Mouse (Mus musculus): ENCODE data around the gene Lrrc74b. TPM values are rescaled to one million over a fixed set of nuclear protein-coding genes. Genes with fewer than 3 reads are reported as not detected.
"Not testable (repeated sequence)": the region's sequence is repeated elsewhere in the genome, so short reads cannot be mapped to it uniquely, and the experiment has no call there.

The Lrrc74b gene
- polyA plus RNA-seq, 1 experiment, result 0.91 TPM

DNA sequence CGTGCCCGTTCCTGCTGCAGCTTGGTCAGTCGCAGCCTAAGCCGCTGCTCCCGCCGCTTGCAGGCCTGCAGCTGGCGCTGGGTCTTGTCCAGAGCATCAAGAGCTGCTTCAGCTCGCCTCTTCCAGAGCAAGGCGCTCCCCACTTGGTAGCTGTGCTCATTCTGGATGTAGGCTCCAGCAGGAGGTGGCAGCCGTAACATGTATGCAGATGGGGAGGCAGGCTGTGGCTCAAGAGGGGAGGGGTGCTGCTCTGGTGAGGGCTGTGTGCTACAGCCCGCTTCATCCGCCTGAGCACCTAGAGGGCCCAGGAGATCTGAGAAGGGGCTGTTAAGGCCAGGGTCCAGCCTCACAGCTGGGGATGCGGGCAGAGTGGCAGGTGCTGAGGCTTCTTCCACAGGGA, 32.8 kb downstream of the Lrrc74b start:
- H3K4me1 ChIP-seq (ENCODE audit: control insufficient read depth, insufficient read depth, insufficient read length, low read length), result peaks cover 8% of the 10 kb centered on the region; the same call in 1 of the 2 replicates
- no peak overlapping the region for H3K4me3 ChIP-seq (ENCODE audit: insufficient read depth, low read depth, low read length)
- no peak overlapping the region for H3K27ac ChIP-seq (replicated peaks; ENCODE audit: low read depth, low read length)

DNA sequence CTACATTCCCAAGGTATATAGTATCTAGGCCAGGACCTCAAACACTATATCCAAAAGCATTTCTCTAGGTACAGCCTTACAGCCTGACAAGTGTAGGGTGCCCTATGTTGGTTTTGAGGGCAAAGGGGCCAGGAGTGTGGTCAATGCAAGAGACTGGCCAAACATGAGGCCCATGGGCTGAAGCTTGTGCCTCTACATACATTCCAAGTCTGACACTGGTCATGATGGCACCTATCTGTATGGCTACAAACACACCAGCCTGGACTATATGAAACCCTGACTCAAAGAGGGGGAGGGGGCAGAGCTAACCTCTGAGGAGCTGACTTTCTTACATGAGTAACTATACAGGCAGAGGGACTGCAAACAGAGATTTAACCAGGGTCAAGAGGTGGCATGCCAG, 33.4 kb downstream of the Lrrc74b start:
- no peak overlapping the region for H3K4me3 ChIP-seq (ENCODE audit: insufficient read depth, low read depth, low read length)
- no peak overlapping the region for H3K27ac ChIP-seq (replicated peaks; ENCODE audit: low read depth, low read length)
- H3K4me1 ChIP-seq (ENCODE audit: control insufficient read depth, insufficient read depth, insufficient read length, low read length), result peaks cover 8% of the 10 kb centered on the region; the same call in 1 of the 2 replicates

GRCm38 (mm10) chr16:17526223-17526622, 34.8 kb downstream of the Lrrc74b start:
- H3K4me1 ChIP-seq (ENCODE audit: control insufficient read depth, insufficient read depth, insufficient read length, low read length), result peaks cover 3% of the 10 kb centered on the region; the same call in 1 of the 2 replicates
- no peak overlapping the region for H3K27ac ChIP-seq (replicated peaks; ENCODE audit: low read depth, low read length)
- no peak overlapping the region for H3K4me3 ChIP-seq (ENCODE audit: insufficient read depth, low read depth, low read length)

DNA sequence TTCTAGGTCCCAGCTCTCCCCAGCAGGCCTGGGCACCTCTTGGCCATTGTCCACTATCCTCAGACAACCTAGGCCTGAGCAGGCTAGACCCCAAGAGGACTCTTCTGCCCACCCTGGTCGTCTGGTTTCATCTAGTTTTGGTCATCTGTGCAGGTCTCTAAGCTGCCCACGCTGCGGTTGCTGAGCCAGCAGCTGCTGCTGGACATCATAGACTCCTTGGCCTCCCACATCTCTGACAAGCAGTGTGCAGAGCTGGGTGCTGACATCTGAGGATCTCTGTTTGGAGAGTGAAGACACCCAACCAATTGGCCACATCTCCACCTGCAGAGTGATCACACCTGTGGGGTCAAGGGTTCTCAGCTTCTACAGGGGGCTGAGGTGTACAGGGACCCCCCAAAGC, 35.5 kb downstream of the Lrrc74b start:
- H3K4me3 ChIP-seq (ENCODE audit: insufficient read depth, low read depth, low read length), result no peak overlapping the region
- no peak overlapping the region for H3K27ac ChIP-seq (replicated peaks; ENCODE audit: low read depth, low read length)
- H3K4me1 ChIP-seq (ENCODE audit: control insufficient read depth, insufficient read depth, insufficient read length, low read length), result peaks cover 3% of the 10 kb centered on the region; the same call in 1 of the 2 replicates

DNA sequence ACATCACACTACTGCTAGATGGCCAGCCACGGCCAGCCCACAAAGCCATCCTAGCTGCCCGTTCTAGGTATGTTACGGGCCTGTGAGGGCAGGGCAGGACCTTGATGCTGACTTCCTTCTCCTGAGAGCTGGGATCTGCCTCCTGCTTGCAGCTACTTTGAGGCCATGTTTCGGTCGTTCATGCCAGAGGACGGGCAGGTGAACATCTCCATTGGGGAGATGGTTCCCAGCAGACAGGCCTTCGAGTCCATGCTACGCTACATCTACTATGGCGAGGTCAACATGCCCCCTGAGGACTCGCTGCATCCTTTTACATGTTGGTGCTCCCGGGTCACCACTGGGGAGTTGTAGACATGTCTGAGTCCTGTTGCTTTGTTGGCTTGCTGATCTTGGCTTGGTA, 36.9 kb downstream of the Lrrc74b start:
- Histone ChIP-seq H3K4me3 (ENCODE audit: insufficient read depth, low read depth, low read length) (no peak overlapping the region), H3K27ac (replicated peaks; ENCODE audit: low read depth, low read length) (no peak overlapping the region), H3K4me1 (ENCODE audit: control insufficient read depth, insufficient read depth, insufficient read length, low read length) (no peaks in the 10 kb centered on the region)

DNA sequence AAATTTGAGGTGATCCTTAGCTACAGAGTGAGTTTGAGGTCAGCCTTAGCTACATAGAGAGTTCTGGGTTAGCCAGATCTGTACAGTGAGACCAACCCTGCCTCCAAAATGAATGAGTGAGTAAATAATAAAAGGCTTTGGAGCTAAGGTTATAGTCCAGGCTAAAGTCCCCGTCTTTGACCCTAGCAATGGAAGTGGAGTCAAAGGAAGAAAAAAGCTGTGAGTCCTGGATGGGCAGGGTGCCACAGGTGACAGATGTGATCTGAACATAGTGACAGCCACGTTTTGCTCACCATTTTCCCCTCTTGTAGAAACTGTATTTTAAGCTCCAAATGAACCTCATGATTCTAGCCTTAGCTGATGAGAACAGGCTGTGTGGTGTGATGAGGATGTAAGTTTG, 42.1 kb downstream of the Lrrc74b start:
- Histone ChIP-seq H3K27ac (replicated peaks; ENCODE audit: low read depth, low read length) (no peak overlapping the region), H3K4me3 (ENCODE audit: insufficient read depth, low read depth, low read length) (no peak overlapping the region), H3K4me1 (ENCODE audit: control insufficient read depth, insufficient read depth, insufficient read length, low read length) (no peaks in the 10 kb centered on the region)

- no peak overlapping the region for H3K4me3 ChIP-seq (ENCODE audit: insufficient read depth, low read depth, low read length)
- H3K27ac ChIP-seq (replicated peaks; ENCODE audit: low read depth, low read length), result no peak overlapping the region
- H3K4me1 ChIP-seq (ENCODE audit: control insufficient read depth, insufficient read depth, insufficient read length, low read length), result peaks cover 8% of the 10 kb centered on the region
Measured at GRCm38 (mm10) chr16:17511431-17511830, 49.6 kb downstream of the Lrrc74b start.

DNA sequence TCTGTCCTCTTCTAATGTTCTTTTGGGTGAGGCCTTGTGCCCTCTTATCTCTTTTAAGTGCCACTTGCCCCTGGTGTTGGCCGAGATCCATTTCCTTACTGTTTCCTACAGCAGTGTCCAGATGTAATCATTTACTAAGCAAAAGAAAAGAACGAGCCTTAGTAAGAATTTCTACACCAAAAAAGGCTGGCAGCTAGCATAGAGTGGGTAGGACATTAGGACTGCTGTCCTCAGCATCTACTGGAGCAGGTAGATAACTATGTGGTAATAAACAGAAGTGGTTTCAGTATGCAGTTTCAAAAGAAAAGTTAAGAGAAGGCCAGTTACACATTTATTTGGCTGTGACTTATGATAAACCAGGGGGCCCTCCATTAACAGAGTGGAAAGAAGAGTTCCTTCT, 50.4 kb downstream of the Lrrc74b start:
- H3K4me3 ChIP-seq (ENCODE audit: insufficient read depth, low read depth, low read length), result no peak overlapping the region
- H3K4me1 ChIP-seq (ENCODE audit: control insufficient read depth, insufficient read depth, insufficient read length, low read length), result peaks cover 8% of the 10 kb centered on the region
- H3K27ac ChIP-seq (replicated peaks; ENCODE audit: low read depth, low read length), result no peak overlapping the region

DNA sequence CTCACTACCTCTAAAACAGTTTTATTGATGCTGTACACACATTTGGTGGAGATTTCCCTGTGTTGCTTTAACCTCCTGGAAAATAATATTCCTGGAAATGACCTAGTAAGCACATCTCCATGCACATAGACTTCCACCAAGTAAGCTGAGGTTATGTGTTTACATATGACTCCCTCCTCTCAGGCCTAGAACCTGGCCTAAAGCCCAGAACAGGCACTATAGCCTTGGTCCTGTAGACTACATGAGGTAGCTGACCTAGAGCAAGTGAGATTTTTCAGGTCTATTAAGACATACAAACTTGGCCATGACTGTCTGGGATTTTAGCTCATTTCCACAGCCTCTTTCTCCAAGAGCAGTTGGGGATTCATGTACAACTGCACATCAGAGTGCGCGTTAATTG, 50.9 kb downstream of the Lrrc74b start:
- Histone ChIP-seq H3K4me3 (ENCODE audit: insufficient read depth, low read depth, low read length) (no peak overlapping the region), H3K27ac (replicated peaks; ENCODE audit: low read depth, low read length) (no peak overlapping the region), H3K4me1 (ENCODE audit: control insufficient read depth, insufficient read depth, insufficient read length, low read length) (peaks cover 8% of the 10 kb centered on the region)

DNA sequence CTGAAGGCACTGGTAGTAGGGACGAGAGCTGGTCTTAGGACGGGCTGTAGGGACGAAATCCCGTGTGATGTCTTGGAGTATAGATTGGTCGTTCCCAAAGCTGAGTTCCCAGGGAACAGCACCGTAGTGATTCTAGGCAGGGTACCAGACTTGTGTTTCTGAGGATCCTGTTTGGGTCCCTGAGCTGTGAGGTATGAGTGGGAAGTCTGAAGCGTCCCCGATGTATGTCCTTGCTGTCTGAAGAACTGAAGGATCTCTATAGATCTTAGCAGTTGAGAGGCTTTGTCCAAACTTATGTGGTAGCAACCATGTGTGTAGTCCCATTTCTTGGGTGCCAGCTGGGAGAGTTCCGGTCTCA, 51.8 kb downstream of the Lrrc74b start:
- Histone ChIP-seq H3K4me3 (ENCODE audit: insufficient read depth, low read depth, low read length) (peak overlapping the region; percentile 82), H3K27ac (replicated peaks; ENCODE audit: low read depth, low read length) (peak overlapping the region; percentile 11; the same call in 1 of the 2 replicates), H3K4me1 (ENCODE audit: control insufficient read depth, insufficient read depth, insufficient read length, low read length) (peaks cover 8% of the 10 kb centered on the region)

DNA sequence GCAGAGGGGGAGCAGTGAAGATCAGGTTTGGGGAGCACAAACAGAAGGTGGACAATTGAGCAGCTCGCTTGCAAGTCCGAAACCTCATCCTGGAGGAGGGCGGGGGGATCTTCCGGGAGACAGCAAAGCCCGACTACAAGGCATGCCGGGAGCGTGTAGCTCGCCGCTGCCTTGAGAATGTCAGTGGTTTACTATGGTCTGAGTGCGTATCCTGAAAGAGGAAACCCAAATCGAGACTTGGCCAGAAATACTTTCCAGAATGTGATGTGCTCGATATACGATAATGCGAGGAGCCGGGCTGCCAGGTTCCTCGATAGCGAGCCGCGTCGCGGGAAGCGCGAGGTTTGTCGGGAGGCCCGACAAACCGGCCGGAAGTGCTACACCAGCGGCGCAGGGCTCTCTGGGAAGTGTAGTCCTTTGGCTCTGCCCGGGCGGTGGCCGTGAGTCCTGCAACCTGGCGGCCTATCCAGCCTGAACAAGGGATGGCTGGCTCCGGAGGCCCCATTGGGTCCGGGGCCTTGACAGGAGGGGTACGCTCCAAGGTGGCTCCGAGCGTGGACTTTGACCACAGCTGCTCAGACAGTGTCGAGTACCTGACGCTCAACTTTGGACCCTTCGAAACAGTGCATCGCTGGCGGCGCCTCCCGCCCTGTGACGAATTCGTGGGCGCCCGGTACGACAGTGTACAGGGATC, 52.4 kb downstream of the Lrrc74b start, which contains the start of gene Lztr1:
Gene Lztr1, plus strand, starts transcription at position 143 of the 694 bp plus-strand sequence.
- H3K4me1 ChIP-seq (ENCODE audit: control insufficient read depth, insufficient read depth, insufficient read length, low read length), result peaks cover 8% of the 10 kb centered on the region

GRCm38 (mm10) chr16:17508031-17508430, 53.0 kb downstream of the Lrrc74b start:
- peak overlapping the region; percentile 82 for H3K4me3 ChIP-seq (ENCODE audit: insufficient read depth, low read depth, low read length)
- not testable (repeated sequence) for H3K4me1 ChIP-seq (ENCODE audit: control insufficient read depth, insufficient read depth, insufficient read length, low read length); H3K27ac ChIP-seq (replicated peaks; ENCODE audit: low read depth, low read length)

More for the DNA sequence above, 52.4 kb downstream of the Lrrc74b start, which contains the start of gene Lztr1:
- peak within 1 kb of the TSS; percentile 82 for H3K4me3 ChIP-seq (ENCODE audit: insufficient read depth, low read depth, low read length)
- H3K27ac ChIP-seq (replicated peaks; ENCODE audit: low read depth, low read length), result peak within 1 kb of the TSS; percentile 92

DNA sequence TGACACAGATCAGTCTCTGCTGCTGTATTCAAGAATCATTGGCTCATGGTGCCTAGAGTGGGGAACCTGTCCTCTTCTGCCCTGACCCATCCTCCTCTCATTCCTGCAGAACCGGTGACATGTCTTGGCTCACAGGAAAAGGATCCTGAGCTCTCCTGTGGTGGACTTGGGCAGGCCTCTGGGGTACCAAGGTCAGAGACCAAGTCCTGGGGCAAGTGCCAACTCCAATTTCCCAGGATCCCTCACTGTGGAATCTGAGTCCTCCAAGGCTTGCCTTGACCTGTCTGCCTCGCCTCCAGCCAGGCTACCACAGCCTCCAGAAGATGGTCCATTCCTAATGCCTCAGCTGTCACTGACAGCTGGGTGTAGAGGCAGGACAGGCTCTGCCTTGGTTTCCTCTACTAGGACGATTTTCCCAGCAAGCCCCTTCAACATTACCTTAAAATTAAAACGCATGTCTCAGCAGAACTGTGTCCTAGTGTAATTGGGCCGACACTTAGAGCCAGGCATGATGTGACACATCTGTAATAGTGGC, 54.0 kb downstream of the Lrrc74b start:
- H3K27ac ChIP-seq (replicated peaks; ENCODE audit: low read depth, low read length), result no peak overlapping the region
- peaks cover 8% of the 10 kb centered on the region for H3K4me1 ChIP-seq (ENCODE audit: control insufficient read depth, insufficient read depth, insufficient read length, low read length)
- H3K4me3 ChIP-seq (ENCODE audit: insufficient read depth, low read depth, low read length), result no peak overlapping the region

- Histone ChIP-seq H3K4me1 (ENCODE audit: control insufficient read depth, insufficient read depth, insufficient read length, low read length) (no peaks in the 10 kb centered on the region), H3K4me3 (ENCODE audit: insufficient read depth, low read depth, low read length) (no peak overlapping the region), H3K27ac (replicated peaks; ENCODE audit: low read depth, low read length) (no peak overlapping the region)
Measured at GRCm38 (mm10) chr16:17502681-17503080, 58.4 kb downstream of the Lrrc74b start.

- Histone ChIP-seq H3K4me1 (ENCODE audit: control insufficient read depth, insufficient read depth, insufficient read length, low read length) (no peaks in the 10 kb centered on the region), H3K4me3 (ENCODE audit: insufficient read depth, low read depth, low read length) (no peak overlapping the region), H3K27ac (replicated peaks; ENCODE audit: low read depth, low read length) (no peak overlapping the region)
Measured at GRCm38 (mm10) chr16:17499249-17499883, 61.7 kb downstream of the Lrrc74b start.

Measured in brown adipose tissue, adult 24 weeks (tissue).